Mouse (Mus musculus): Measurements from ENCODE around the gene Msgn1. TPM values are rescaled to one million over a fixed set of nuclear protein-coding genes. Genes with fewer than 3 reads are reported as not detected.

Msgn1 gene
- total and polyA plus RNA-seq, 3 experiments: not detected

DNA sequence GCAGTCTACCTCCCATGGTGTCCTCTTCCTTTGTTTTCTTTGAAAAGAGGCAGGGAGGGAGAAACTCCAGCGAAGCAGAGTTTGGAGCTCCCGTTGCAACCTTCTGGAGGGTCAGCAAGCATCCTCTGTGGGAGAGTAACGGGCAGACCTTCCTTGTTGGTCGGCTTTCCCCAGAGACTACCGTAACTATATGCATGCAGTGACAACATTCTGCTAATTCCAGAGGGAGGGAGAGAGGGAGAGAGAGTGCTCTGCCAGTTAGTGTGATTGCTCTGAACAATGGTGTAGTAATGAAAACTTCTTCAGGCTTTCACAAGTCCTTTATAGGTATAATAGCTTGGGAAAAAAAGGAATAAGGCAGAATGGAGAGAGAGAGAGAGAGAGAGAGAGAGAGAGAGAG lies 15.9 kb upstream of the Msgn1 start:
- Histone ChIP-seq H3K27me3 (replicated peaks) (no peaks in the 10 kb centered on the region), H3K4me3 (replicated peaks in 1 of 3; ENCODE audit: low read depth in 2 of 3, low read length in 2 of 3, poor library complexity in 1 of 3) (no peak overlapping the region), H3K36me3 (replicated peaks in 1 of 2; ENCODE audit: control insufficient read depth in 1 of 2, insufficient read depth in 1 of 2, low read length in 1 of 2) (no peaks in the 10 kb centered on the region), H3K9ac (ENCODE audit: insufficient read depth, low read depth) (no peak overlapping the region), H3K9me3 (replicated peaks; ENCODE audit: low read length) (no peaks in the 10 kb centered on the region), H3K4me1 (ENCODE audit: control insufficient read depth in 1 of 2, insufficient read depth in 2 of 2) (peaks cover 0 to 17% of the 10 kb centered on the region in 2 experiments; a peak in 2 of 4 replicates), H3K79me2 (replicated peaks; ENCODE audit: control insufficient read depth, extremely low read depth, insufficient read depth, poor library complexity, severe bottlenecking) (no peaks in the 10 kb centered on the region), H3K27ac (ENCODE audit: insufficient read depth, low read depth) (no peak overlapping the region), H3K4me2 (ENCODE audit: insufficient read depth, low read depth, poor library complexity, severe bottlenecking) (no peak overlapping the region)
- TF ChIP-seq MAFK (IDR thresholded peaks at IDR 0.05; ENCODE audit: insufficient replicate concordance, low read length) (no peak), POLR2A (IDR thresholded peaks at IDR 0.05; ENCODE audit: low read depth, low read length) (no peak), USF1 (IDR thresholded peaks at IDR 0.05; ENCODE audit: low read depth, low read length) (no peak), POLR2AphosphoS2 (IDR thresholded peaks at IDR 0.05; ENCODE audit: low read depth, low read length) (no peak), NRF1 (IDR thresholded peaks at IDR 0.05; ENCODE audit: low read depth, low read length) (no peak), CTCF (conservative IDR thresholded peaks at IDR 0.05 in 1 of 2, IDR thresholded peaks at IDR 0.05 in 1 of 2; ENCODE audit: low read depth in 2 of 2, low read length in 2 of 2) (no peak), ZMIZ1 (IDR thresholded peaks at IDR 0.05; ENCODE audit: low read depth, low read length) (no peak), RCOR1 (conservative IDR thresholded peaks at IDR 0.05; ENCODE audit: low read depth, low read length) (no peak), ZKSCAN1 (IDR thresholded peaks at IDR 0.05; ENCODE audit: borderline replicate concordance, low read depth, low read length) (no peak), MAZ (IDR thresholded peaks at IDR 0.05; ENCODE audit: low read depth, low read length) (no peak), KAT2A (IDR thresholded peaks at IDR 0.05; ENCODE audit: insufficient replicate concordance, low read length) (no peak), CHD2 (IDR thresholded peaks at IDR 0.05; ENCODE audit: low read length) (no peak), CHD1 (IDR thresholded peaks at IDR 0.05; ENCODE audit: low read depth, low read length) (no peak), SMC3 (IDR thresholded peaks at IDR 0.05; ENCODE audit: low read depth, low read length) (no peak), E2F4 (IDR thresholded peaks at IDR 0.05; ENCODE audit: insufficient replicate concordance, low read depth, low read length) (no peak), ZC3H11A (IDR thresholded peaks at IDR 0.05; ENCODE audit: low read depth, low read length) (no peak), PAX5 (IDR thresholded peaks at IDR 0.05; ENCODE audit: low read length) (no peak), USF2 (conservative IDR thresholded peaks at IDR 0.05; ENCODE audit: low read depth, low read length) (no peak), MAX (IDR thresholded peaks at IDR 0.05; ENCODE audit: low read length) (no peak)
- dilution Hi-C loops (cut with MboI; ENCODE audit: extremely low pct_ligation_motif_present, extremely low pct_unique_long_range_greater_than_20kb, low sequenced_read_pairs): no loop called here
- DNase-seq (ENCODE audit: extremely low read depth): no peak
- in situ Hi-C loops (cut with MboI; ENCODE audit: low pct_ligation_motif_present, low pct_unique_long_range_greater_than_20kb, low sequenced_read_pairs): no loop called here

DNA sequence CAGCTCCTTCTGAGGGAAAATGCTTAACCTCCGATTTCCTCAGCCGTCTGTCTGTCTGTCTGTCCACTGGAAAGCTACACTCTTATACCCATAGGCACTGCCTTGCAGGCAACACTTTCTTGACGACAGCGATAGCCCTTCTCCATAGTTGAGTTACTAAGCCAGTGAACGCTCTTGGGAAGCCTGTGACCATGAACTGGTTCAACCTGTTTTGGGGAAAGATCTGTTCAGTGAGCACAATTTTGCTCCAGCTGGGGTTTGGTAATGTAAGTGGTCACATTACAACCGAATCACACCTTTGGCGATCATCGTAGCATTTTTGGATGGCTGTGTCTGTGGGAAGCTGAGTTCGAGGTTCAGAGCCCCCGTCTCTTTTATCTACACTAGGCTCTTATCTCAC lies 14.3 kb upstream of the Msgn1 start:
- dilution Hi-C loops (cut with MboI; ENCODE audit: extremely low pct_ligation_motif_present, extremely low pct_unique_long_range_greater_than_20kb, low sequenced_read_pairs): no loop called here
- H3K79me2 ChIP-seq (replicated peaks; ENCODE audit: control insufficient read depth, extremely low read depth, insufficient read depth, poor library complexity, severe bottlenecking): no peaks in the 10 kb centered on the region
- H3K4me2 ChIP-seq (ENCODE audit: insufficient read depth, low read depth, poor library complexity, severe bottlenecking): no peak overlapping the region

More for the DNA sequence above, 14.3 kb upstream of the Msgn1 start:
- Histone ChIP-seq H3K27me3 (replicated peaks) (no peaks in the 10 kb centered on the region), H3K4me1 (ENCODE audit: control insufficient read depth in 1 of 2, insufficient read depth in 2 of 2) (peaks cover 0 to 33% of the 10 kb centered on the region in 2 experiments; a peak in 2 of 4 replicates), H3K4me3 (replicated peaks in 1 of 3; ENCODE audit: low read depth in 2 of 3, low read length in 2 of 3, poor library complexity in 1 of 3) (no peak overlapping the region), H3K9me3 (replicated peaks; ENCODE audit: low read length) (no peaks in the 10 kb centered on the region), H3K9ac (ENCODE audit: insufficient read depth, low read depth) (no peak overlapping the region), H3K27ac (ENCODE audit: insufficient read depth, low read depth) (no peak overlapping the region), H3K36me3 (replicated peaks in 1 of 2; ENCODE audit: control insufficient read depth in 1 of 2, insufficient read depth in 1 of 2, low read length in 1 of 2) (no peaks in the 10 kb centered on the region)
- in situ Hi-C loops (cut with MboI; ENCODE audit: low pct_ligation_motif_present, low pct_unique_long_range_greater_than_20kb, low sequenced_read_pairs): no loop called here
- TF ChIP-seq CHD2 (IDR thresholded peaks at IDR 0.05; ENCODE audit: low read length) (no peak), ZKSCAN1 (IDR thresholded peaks at IDR 0.05; ENCODE audit: borderline replicate concordance, low read depth, low read length) (no peak), RAD21 (IDR thresholded peaks at IDR 0.05; ENCODE audit: low read depth, low read length) (no peak), MAFK (IDR thresholded peaks at IDR 0.05; ENCODE audit: insufficient replicate concordance, low read length) (no peak), IRF4 (IDR thresholded peaks at IDR 0.05; ENCODE audit: low read depth, low read length) (no peak), USF1 (IDR thresholded peaks at IDR 0.05; ENCODE audit: low read depth, low read length) (no peak), SIN3A (IDR thresholded peaks at IDR 0.05; ENCODE audit: low read length) (no peak)
- DNase-seq (ENCODE audit: extremely low read depth): no peak
